Mouse (Mus musculus) hindbrain, embryonic 15.5 days (tissue): Measurements from ENCODE around the gene Car6. TPM values are rescaled to one million over a fixed set of nuclear protein-coding genes. Genes with fewer than 3 reads are reported as not detected.

Experiments
- ATAC-seq: fragments of 200-750 bp; cut with Nextera tagmentation; 2 replicates; pipeline ENCODE4 v1.8.0; 2017; ENCODE audit warnings: low read depth, moderate number of reproducible peaks, moderate TSS enrichment; ENCODE audit not compliant: low FRiP score
- H3K27ac ChIP-seq: fragments of 300-500 bp; sonication (generic); replicated peaks from 2 replicates; pipeline ENCODE4 v1.5.1; 2015; ENCODE audit warnings: mild to moderate bottlenecking, inconsistent platforms
- H3K27me3 ChIP-seq: fragments of 300-500 bp; sonication (generic); 2 replicates; pipeline ENCODE4 v1.6.1; 2015; ENCODE audit warnings: control low read depth, inconsistent platforms
- H3K36me3 ChIP-seq: fragments of 300-500 bp; sonication (generic); 2 replicates; pipeline ENCODE4 v1.6.1; 2015; ENCODE audit warnings: control low read depth, inconsistent platforms
- H3K4me1 ChIP-seq: fragments of 300-500 bp; sonication (generic); replicated peaks from 2 replicates; pipeline ENCODE4 v1.6.1; 2015; ENCODE audit warnings: control low read depth, inconsistent platforms
- H3K4me2 ChIP-seq: fragments of 300-500 bp; sonication (generic); 2 replicates; pipeline ENCODE4 v1.6.1; 2015; ENCODE audit warnings: moderate library complexity, mild to moderate bottlenecking, inconsistent platforms
- H3K4me3 ChIP-seq: fragments of 300-500 bp; sonication (generic); 2 replicates; pipeline ENCODE4 v1.5.1; 2015; ENCODE audit warnings: mild to moderate bottlenecking, inconsistent platforms
- H3K9ac ChIP-seq: fragments of 300-500 bp; sonication (generic); 2 replicates; pipeline ENCODE4 v1.6.1; 2015; ENCODE audit warnings: inconsistent platforms
- H3K9me3 ChIP-seq: fragments of 300-500 bp; sonication (generic); 2 replicates; pipeline ENCODE4 v1.6.1; 2016; ENCODE audit warnings: control low read depth, inconsistent platforms
- WGBS: fragments of 180-500 bp; shearing (Covaris S2); methylation state at CpG from one replicate; pipeline ENCODE4 v1.1.7; 2015; 5-methylcytosine and 5-hydroxymethylcytosine counted together
- polyA plus RNA-seq: library from polyadenylated mRNA; unstranded; fragments of >200 nt; fragmentation: Nextera tagmentation; extraction: Ambion mirVana; gene quantifications from 2 replicates; pipeline ENCODE4 v1.2.1, GENCODE M21; 2015

The Car6 gene
- polyA plus RNA-seq, 1 experiment from 2014 or later, result not detected

DNA sequence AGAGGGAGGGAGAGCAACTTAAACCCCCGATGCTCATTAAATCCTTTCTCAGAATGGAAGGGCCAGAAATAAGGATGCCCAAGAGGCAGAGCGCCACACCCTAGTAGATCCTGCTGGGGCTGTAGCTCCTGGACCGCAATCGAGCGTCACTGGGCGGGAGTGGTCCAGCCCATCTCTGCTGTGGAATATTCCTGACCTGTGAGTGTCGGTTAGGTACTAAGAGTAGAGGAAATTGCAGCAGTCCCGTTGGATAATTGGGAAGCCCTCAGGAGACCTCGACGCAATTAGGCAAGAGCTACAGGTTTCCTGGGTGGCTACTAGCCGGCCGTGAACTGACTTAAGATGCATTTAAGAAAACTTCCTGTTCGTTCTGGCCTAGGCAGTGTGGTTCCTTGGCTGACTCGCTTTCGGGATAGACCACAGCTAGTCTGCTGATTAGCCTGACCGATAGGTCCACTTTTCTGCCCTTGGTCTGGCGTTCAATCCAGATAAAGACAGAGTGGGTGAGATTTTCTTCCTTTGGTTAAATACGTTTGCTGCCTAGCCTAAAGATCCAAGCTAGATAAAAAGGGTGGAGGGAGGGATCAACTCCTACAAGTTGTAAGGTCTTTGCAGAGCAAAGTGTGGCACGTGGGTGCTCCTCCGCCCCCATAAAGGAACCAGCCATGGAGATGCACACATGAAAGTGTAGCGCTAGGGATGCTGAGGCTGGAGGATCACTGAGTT, 36.7 kb upstream of the Car6 start:
- H3K27me3 ChIP-seq, result no peaks in the 10 kb centered on the region
- under 1% methylated on average over 21 of the region's 21 CpGs for WGBS
- peak overlapping the region; percentile 86 for H3K9ac ChIP-seq
- ATAC-seq, result no peak
- peak overlapping the region; percentile 83 for H3K4me3 ChIP-seq
- H3K4me2 ChIP-seq, result peak overlapping the region; percentile 79
- no peaks in the 10 kb centered on the region for H3K9me3 ChIP-seq
- peaks cover 59% of the 10 kb centered on the region for H3K4me1 ChIP-seq
- H3K27ac ChIP-seq, result peak overlapping the region; percentile 100
- H3K36me3 ChIP-seq, result peaks cover 20% of the 10 kb centered on the region

DNA sequence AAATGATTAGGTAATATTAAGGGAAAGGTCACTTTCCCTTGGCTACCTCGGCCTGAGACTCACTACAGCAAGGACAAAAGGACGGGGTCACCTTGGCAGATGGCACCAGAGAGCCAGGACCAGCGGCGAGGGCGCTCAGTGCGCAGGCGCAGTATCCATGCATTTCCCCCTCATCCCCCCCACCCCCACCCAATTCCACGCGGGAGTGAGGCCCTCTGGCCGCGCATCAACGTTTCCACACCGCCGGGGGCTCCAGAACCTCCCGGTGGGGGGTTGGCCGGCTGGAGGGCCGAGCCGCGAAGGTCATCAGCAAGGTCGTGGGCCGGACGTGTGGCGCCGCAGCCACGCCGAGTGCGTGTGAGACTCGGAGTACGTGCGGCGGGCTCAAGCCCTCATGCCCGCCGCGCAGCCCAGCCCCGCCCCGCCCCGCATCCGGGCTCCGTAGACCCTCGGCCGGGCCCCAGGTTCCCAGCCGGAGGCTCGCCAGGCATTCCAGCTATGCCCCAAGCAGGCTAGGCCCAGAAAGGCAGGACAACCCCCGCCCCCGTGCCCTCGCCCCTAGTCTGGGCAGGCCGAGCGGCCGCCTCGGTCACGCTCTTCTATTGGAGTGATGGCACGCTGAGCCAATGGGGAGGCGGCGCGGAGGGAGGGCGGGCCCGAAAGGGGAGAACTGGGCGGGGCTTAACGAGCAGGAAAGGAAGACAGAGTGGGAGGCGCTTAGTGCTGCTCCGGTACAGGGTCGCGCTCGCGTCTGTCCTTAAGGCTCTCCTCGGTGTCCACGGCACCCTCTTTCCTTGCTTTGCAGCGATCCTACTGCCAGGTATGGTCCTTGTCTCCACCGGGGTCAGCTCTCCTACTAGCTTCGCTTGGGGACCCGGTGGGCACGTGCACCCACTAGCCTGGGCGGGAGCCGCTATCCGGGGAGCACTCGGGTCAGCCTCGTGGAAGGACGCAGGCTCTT, 35.7 kb upstream of the Car6 start, which contains the start of gene Eno1:
Gene Eno1 (plus strand): TSS at position 201 of the 961 bp plus-strand sequence.
- Histone ChIP-seq H3K4me1 (peaks cover 52% of the 10 kb centered on the region), H3K9ac (peak within 1 kb of the TSS; percentile 86), H3K36me3 (peaks cover 10% of the 10 kb centered on the region), H3K4me3 (peak within 1 kb of the TSS; percentile 83), H3K9me3 (no peaks in the 10 kb centered on the region), H3K4me2 (peak within 1 kb of the TSS; percentile 79), H3K27ac (peak within 1 kb of the TSS; percentile 100), H3K27me3 (no peaks in the 10 kb centered on the region)
- ATAC-seq, result peak; percentile 96
- WGBS, result under 1% methylated on average over 75 of the region's 78 CpGs

DNA sequence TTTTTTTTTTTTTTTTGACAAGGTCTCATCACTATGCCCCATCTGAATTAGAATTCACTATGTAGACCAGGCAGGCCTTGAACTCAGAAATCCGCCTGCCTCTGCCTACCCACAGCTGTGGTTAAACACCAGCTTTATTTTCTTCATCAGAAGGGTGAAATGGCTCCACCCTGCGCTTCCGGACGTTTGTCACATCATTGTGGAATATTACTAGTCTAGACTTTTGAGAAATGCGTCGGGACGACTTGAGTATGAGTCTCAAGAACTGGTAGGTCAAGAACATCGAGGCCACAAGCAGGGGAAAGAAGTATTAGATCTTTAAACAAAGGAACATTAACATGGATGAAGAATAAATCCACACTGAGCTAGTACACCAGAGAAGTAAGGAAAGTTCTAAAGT, 34.9 kb upstream of the Car6 start:
- 82% methylated on average over 8 of the region's 8 CpGs for WGBS
- Histone ChIP-seq H3K27ac (peak overlapping the region; percentile 100), H3K9me3 (no peaks in the 10 kb centered on the region), H3K4me1 (peaks cover 50% of the 10 kb centered on the region), H3K36me3 (peaks cover 2% of the 10 kb centered on the region; the same call in 1 of the 2 replicates), H3K4me3 (peak overlapping the region; percentile 83), H3K9ac (peak overlapping the region; percentile 86), H3K4me2 (peak overlapping the region; percentile 79), H3K27me3 (no peaks in the 10 kb centered on the region)
- ATAC-seq, result no peak

- Histone ChIP-seq H3K4me3 (no peak overlapping the region), H3K27ac (peak overlapping the region; percentile 25; the same call in 1 of the 2 replicates), H3K27me3 (no peaks in the 10 kb centered on the region), H3K9ac (no peak overlapping the region), H3K4me2 (no peak overlapping the region), H3K9me3 (no peaks in the 10 kb centered on the region), H3K36me3 (no peaks in the 10 kb centered on the region), H3K4me1 (peaks cover 53% of the 10 kb centered on the region)
- WGBS, result 70% methylated on average over 4 of the region's 4 CpGs
- no peak for ATAC-seq
Measured at GRCm38 (mm10) chr4:150235585-150235984, 34.5 kb upstream of the Car6 start.

DNA sequence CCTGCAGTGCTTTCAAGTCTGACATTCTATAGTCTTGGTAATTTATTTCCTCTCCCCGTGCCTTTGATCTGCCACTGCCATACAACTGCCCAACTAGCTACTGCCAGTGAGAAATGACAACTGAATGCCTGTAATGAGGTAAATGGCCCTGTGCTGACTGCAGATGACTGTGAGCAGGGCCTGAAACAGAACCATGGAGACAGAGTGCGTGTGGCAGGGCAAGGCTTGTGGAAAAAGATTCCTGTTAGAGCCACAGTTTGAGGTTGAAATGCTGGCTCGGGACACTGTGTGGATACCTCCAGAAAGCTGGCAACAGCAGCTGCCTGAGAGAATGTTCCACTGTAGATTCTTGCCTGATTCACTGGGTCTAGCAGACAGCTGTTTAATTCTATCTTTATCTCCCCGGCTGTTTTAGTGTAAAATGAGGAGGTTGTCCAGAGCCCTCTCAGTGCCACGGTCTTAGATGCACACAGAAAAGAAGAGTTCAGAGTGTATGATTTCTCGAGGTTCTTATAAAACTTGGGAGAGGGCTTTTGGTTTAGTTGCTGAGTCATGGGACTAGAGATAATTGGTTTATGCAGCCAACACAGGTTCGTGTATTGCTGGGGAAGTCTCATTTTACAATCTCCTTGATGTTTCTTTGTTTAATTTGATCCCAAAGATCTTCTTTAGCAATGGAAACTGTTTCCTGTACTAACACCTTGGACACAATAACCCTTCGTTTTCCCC, 33.6 kb upstream of the Car6 start:
- no peak overlapping the region for H3K4me3 ChIP-seq
- peak overlapping the region; percentile 25 for H3K27ac ChIP-seq
- H3K9me3 ChIP-seq, result no peaks in the 10 kb centered on the region
- no peaks in the 10 kb centered on the region for H3K27me3 ChIP-seq
- no peak overlapping the region for H3K9ac ChIP-seq
- no peak overlapping the region for H3K4me2 ChIP-seq
- WGBS, result 38% methylated on average over 8 of the region's 8 CpGs
- H3K4me1 ChIP-seq, result peaks cover 50% of the 10 kb centered on the region
- no peaks in the 10 kb centered on the region for H3K36me3 ChIP-seq
- ATAC-seq, result no peak

DNA sequence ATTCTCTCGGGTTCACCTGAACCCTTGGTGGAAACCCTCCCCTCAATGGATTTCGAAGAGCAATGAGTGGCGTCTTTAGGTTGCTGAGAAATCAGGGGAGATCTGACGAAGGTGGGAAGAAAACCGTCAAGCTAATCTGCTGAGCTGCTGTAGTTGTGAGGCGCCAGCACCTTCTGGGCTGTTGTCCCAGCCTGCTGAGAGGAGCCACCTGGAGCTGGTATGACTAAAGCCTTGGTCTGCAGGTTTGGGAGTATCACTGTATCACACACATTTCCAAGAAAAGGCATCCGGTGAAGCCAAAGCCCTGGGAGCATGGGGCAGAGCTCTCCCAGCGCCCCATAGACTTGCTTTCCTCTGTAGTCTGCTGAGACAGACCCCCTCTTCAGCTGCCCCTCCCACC, 30.7 kb upstream of the Car6 start:
- Histone ChIP-seq H3K4me3 (no peak overlapping the region), H3K9ac (no peak overlapping the region), H3K9me3 (no peaks in the 10 kb centered on the region), H3K36me3 (no peaks in the 10 kb centered on the region), H3K4me2 (no peak overlapping the region), H3K4me1 (peaks cover 33% of the 10 kb centered on the region), H3K27me3 (no peaks in the 10 kb centered on the region), H3K27ac (no peak overlapping the region)
- 67% methylated on average over 8 of the region's 8 CpGs for WGBS
- ATAC-seq, result no peak

DNA sequence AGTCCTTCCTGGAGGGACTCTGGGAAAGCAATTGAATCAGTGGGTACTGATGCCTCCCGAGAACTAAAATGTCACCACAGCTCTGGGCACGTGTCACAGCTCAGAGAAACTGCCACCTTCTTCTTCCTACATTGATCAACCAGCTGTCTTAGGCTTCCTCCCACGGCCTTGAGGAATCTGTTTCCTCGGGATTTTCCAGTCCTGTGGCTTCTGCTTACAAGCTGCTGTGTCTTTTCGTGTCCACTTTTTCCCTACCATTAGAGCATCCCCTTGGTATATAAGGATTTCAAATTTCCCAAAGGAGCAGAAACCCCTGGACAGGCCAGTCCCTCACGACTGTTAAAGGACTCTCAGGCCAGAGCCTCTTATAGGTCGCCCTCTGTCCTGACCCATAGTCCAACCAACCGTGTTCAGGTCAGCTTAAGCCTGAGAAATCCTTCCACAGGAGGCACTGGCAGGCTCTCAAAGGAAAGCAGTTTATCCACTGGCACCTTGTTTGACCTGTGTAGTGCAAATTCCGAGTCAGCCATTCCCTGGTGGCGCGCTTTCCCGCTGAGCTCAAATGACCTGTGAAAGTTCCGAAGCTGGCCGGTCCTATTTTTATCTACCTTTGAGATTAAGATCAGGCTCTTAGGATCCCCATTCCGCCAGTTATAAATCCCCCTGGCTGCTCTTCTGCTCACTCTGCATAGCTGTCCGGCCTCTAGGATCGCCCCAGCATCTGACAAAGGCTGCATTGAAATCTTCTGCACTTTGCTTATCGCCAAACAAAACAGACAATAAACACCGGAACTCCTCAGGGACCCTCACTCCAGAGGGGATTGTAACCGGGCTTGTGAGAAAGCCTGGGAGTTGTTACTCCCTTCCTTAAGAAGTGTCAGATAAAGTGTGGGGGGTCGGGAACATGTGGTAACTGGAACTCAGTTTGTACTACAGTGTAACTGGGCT, 29.6 kb upstream of the Car6 start:
- H3K9ac ChIP-seq, result no peak overlapping the region
- H3K36me3 ChIP-seq, result no peaks in the 10 kb centered on the region
- WGBS, result 11% methylated on average over 21 of the region's 21 CpGs
- H3K4me3 ChIP-seq, result no peak overlapping the region
- ATAC-seq, result no peak
- peaks cover 27% of the 10 kb centered on the region for H3K4me1 ChIP-seq
- no peak overlapping the region for H3K4me2 ChIP-seq
- no peaks in the 10 kb centered on the region for H3K9me3 ChIP-seq
- peak overlapping the region; percentile 25; the same call in 1 of the 2 replicates for H3K27ac ChIP-seq
- no peaks in the 10 kb centered on the region for H3K27me3 ChIP-seq

DNA sequence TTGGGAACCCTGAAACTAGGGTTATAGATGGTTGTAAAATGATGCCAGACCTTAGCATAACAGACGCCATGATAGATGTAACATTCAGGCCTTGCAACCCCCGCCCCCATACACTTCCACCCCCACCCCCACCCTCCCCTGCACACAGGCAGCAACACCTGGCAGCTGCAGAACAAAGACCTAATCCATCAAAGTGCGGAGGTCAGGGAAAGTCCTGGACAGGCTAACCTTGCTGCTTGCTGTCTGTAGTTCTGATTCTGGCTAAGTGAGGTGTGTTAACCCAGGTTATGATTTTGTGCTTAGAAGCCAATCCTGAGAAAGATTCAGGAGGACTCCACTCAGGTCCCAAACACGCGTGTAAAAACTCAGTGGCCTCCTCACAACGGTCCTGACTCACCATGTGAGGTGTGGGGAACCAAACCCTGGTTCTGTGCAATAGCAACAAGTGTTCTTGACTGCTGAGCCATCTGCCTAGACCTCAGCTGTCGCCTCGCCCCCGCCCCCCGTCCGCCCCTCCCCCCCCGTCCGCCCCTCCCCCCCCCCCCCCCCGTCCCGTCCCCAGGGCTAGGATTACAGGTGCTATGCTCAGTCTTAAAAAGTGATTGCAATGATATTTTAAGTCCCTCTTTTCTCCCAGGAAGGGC, 28.7 kb upstream of the Car6 start:
- Histone ChIP-seq H3K36me3 (no peaks in the 10 kb centered on the region), H3K27me3 (no peaks in the 10 kb centered on the region), H3K27ac (no peak overlapping the region), H3K9me3 (no peaks in the 10 kb centered on the region), H3K4me3 (no peak overlapping the region), H3K9ac (no peak overlapping the region), H3K4me1 (peaks cover 27% of the 10 kb centered on the region), H3K4me2 (no peak overlapping the region)
- WGBS, result 42% methylated on average over 7 of the region's 15 CpGs
- ATAC-seq, result no peak

- Histone ChIP-seq H3K9me3 (no peaks in the 10 kb centered on the region), H3K27ac (no peak overlapping the region; the same call in 1 of the 2 replicates), H3K9ac (no peak overlapping the region), H3K4me1 (peaks cover 26% of the 10 kb centered on the region), H3K27me3 (no peaks in the 10 kb centered on the region), H3K36me3 (no peaks in the 10 kb centered on the region), H3K4me3 (no peak overlapping the region), H3K4me2 (no peak overlapping the region)
- WGBS, result 45% methylated on average over 7 of the region's 7 CpGs
- ATAC-seq, result no peak
Measured at GRCm38 (mm10) chr4:150228581-150229348, 27.6 kb upstream of the Car6 start.
